Mouse (Mus musculus): Measurements from ENCODE around the gene Unc13d. TPM values are rescaled to one million over a fixed set of nuclear protein-coding genes. Genes with fewer than 3 reads are reported as not detected.
"Not testable (repeated sequence)": the region's sequence is repeated elsewhere in the genome, so short reads cannot be mapped to it uniquely, and the experiment has no call there.

Unc13d gene
- total RNA-seq, 4 experiments from 2014 or later, result 0.75 to 1.6 (median 1.4) TPM

GRCm38 (mm10) chr11:116100385-116100784 lies 22.6 kb upstream of the Unc13d start:
- no peak for DNase-seq

GRCm38 (mm10) chr11:116099462-116099861 lies 21.7 kb upstream of the Unc13d start:
- DNase-seq, result no peak

- no peak for DNase-seq
Measured at GRCm38 (mm10) chr11:116098711-116099460, 21.1 kb upstream of the Unc13d start.

- DNase-seq, result no peak
Measured at GRCm38 (mm10) chr11:116096213-116097108, 18.7 kb upstream of the Unc13d start.

- DNase-seq, result no peak
Measured at GRCm38 (mm10) chr11:116095573-116095972, 17.8 kb upstream of the Unc13d start.

- no peak for DNase-seq
Measured at GRCm38 (mm10) chr11:116093771-116094565, 16.2 kb upstream of the Unc13d start.

- not testable (repeated sequence) for DNase-seq
Measured at GRCm38 (mm10) chr11:116092959-116093358, 15.2 kb upstream of the Unc13d start.

GRCm38 (mm10) chr11:116091591-116091990 lies 13.8 kb upstream of the Unc13d start:
- no peak for DNase-seq

- no peak for DNase-seq
Measured at GRCm38 (mm10) chr11:116089545-116089944, 11.8 kb upstream of the Unc13d start.

- no peak for DNase-seq
Measured at GRCm38 (mm10) chr11:116088741-116089394, 11.1 kb upstream of the Unc13d start.

- no peak for DNase-seq
Measured at GRCm38 (mm10) chr11:116088188-116088587, 10.4 kb upstream of the Unc13d start.

GRCm38 (mm10) chr11:116087194-116088130 lies 9.7 kb upstream of the Unc13d start:
- peak; percentile 80 for DNase-seq

- peak; percentile 99 for DNase-seq
Measured at GRCm38 (mm10) chr11:116086258-116087193, 8.8 kb upstream of the Unc13d start, which contains the start of gene Wbp2. TSS of gene Wbp2 (minus strand) at chr11:116086995.

GRCm38 (mm10) chr11:116084166-116084565 lies 6.4 kb upstream of the Unc13d start:
- DNase-seq, result no peak

- no peak for DNase-seq
Measured at GRCm38 (mm10) chr11:116083096-116083672, 5.4 kb upstream of the Unc13d start.

- DNase-seq, result no peak
Measured at GRCm38 (mm10) chr11:116081081-116081480, 3.3 kb upstream of the Unc13d start.

GRCm38 (mm10) chr11:116079511-116079910 lies 1.8 kb upstream of the Unc13d start:
- DNase-seq, result no peak

- DNase-seq, result no peak
Measured at GRCm38 (mm10) chr11:116078676-116079320, 1.0 kb upstream of the Unc13d start.

- DNase-seq, result no peak
Measured at GRCm38 (mm10) chr11:116078221-116078620, 460 bp upstream of the Unc13d start.
